Mouse (Mus musculus) midbrain, embryonic 15.5 days (tissue): ENCODE data around the gene Clstn3. TPM values are rescaled to one million over a fixed set of nuclear protein-coding genes. Genes with fewer than 3 reads are reported as not detected.
"Not testable (repeated sequence)": the region's sequence is repeated elsewhere in the genome, so short reads cannot be mapped to it uniquely, and the experiment has no call there.

Experiments used
- ATAC-seq: fragments of 200-750 bp; cut with Nextera tagmentation; replicated peaks from 2 replicates; pipeline ENCODE4 v1.8.0; 2017; ENCODE audit warnings: moderate TSS enrichment
- H3K27ac ChIP-seq: fragments of 300-500 bp; sonication (generic); 2 replicates; pipeline ENCODE4 v1.5.1; 2015; ENCODE audit warnings: mild to moderate bottlenecking, inconsistent platforms
- H3K27me3 ChIP-seq: fragments of 300-500 bp; sonication (generic); replicated peaks from 2 replicates; pipeline ENCODE4 v1.6.1; 2015; ENCODE audit warnings: inconsistent platforms
- H3K36me3 ChIP-seq: fragments of 300-500 bp; sonication (generic); replicated peaks from 2 replicates; pipeline ENCODE4 v1.6.1; 2015; ENCODE audit warnings: inconsistent platforms
- H3K4me1 ChIP-seq: fragments of 300-500 bp; sonication (generic); 2 replicates; pipeline ENCODE4 v1.6.1; 2015; ENCODE audit warnings: inconsistent platforms
- H3K4me2 ChIP-seq: fragments of 300-500 bp; sonication (generic); 2 replicates; pipeline ENCODE4 v1.6.1; 2015; ENCODE audit warnings: inconsistent platforms, mild to moderate bottlenecking, moderate library complexity
- H3K4me3 ChIP-seq: fragments of 300-500 bp; sonication (generic); 2 replicates; pipeline ENCODE4 v1.5.1; 2015; ENCODE audit warnings: mild to moderate bottlenecking, inconsistent platforms
- H3K9ac ChIP-seq: fragments of 300-500 bp; sonication (generic); 2 replicates; pipeline ENCODE4 v1.6.1; 2015; ENCODE audit warnings: mild to moderate bottlenecking, inconsistent platforms
- H3K9me3 ChIP-seq: fragments of 300-500 bp; sonication (generic); 2 replicates; pipeline ENCODE4 v1.6.1; 2016; ENCODE audit warnings: inconsistent platforms
- WGBS: fragments of 180-500 bp; shearing (Covaris S2); methylation state at CpG from one replicate; pipeline ENCODE4 v1.1.7; 2015; ENCODE audit warnings: mixed read lengths; 5-methylcytosine and 5-hydroxymethylcytosine counted together
- polyA plus RNA-seq: library from polyadenylated mRNA; unstranded; fragments of >200 nt; fragmentation: Nextera tagmentation; extraction: Ambion mirVana; gene quantifications from 2 replicates; pipeline ENCODE4 v1.2.1, GENCODE M21; 2015

Gene Clstn3
- polyA plus RNA-seq, 1 experiment from 2014 or later, result 153 TPM

- peak overlapping the region; percentile 73 for H3K4me3 ChIP-seq
- H3K36me3 ChIP-seq, result 0 out of 2 replicates have a peak, but pooled peaks cover 4% of the 10 kb centered on the region
- no peaks in the 10 kb centered on the region for H3K9me3 ChIP-seq
- peak; percentile 65 for ATAC-seq
- H3K4me1 ChIP-seq, result peaks cover 20% of the 10 kb centered on the region
- peak overlapping the region; percentile 76 for H3K27ac ChIP-seq
- H3K9ac ChIP-seq, result peak overlapping the region; percentile 47
- H3K4me2 ChIP-seq, result peak overlapping the region; percentile 56
- WGBS, result 6% methylated on average over 21 of the region's 21 CpGs
- H3K27me3 ChIP-seq, result no peaks in the 10 kb centered on the region
These were observed 49.1 kb downstream of the Clstn3 start for GRCm38 (mm10) chr6:124415347-124416088.

GRCm38 (mm10) chr6:124414927-124415325, 49.7 kb downstream of the Clstn3 start, which contains the start of gene Pex5:
Gene Pex5 (minus strand): TSS chr6:124415067.
- H3K27ac ChIP-seq, result peak within 1 kb of the TSS; percentile 76
- WGBS, result under 1% methylated on average over 36 of the region's 36 CpGs
- H3K4me2 ChIP-seq, result peak within 1 kb of the TSS; percentile 56
- no peaks in the 10 kb centered on the region for H3K27me3 ChIP-seq
- peak; percentile 98 for ATAC-seq
- H3K4me3 ChIP-seq, result peak within 1 kb of the TSS; percentile 73
- H3K4me1 ChIP-seq, result peaks cover 20% of the 10 kb centered on the region
- 0 out of 2 replicates have a peak, but pooled peaks cover 4% of the 10 kb centered on the region for H3K36me3 ChIP-seq
- peak within 1 kb of the TSS; percentile 71 for H3K9ac ChIP-seq
- H3K9me3 ChIP-seq, result no peaks in the 10 kb centered on the region

- ATAC-seq, result peak; percentile 75
- 0 out of 2 replicates have a peak, but pooled peaks cover 4% of the 10 kb centered on the region for H3K36me3 ChIP-seq
- no peaks in the 10 kb centered on the region for H3K9me3 ChIP-seq
- H3K4me2 ChIP-seq, result peak overlapping the region; percentile 56
- H3K4me3 ChIP-seq, result peak overlapping the region; percentile 73
- peak overlapping the region; percentile 71 for H3K9ac ChIP-seq
- 2% methylated on average over 45 of the region's 45 CpGs for WGBS
- H3K27ac ChIP-seq, result peak overlapping the region; percentile 76
- peaks cover 20% of the 10 kb centered on the region for H3K4me1 ChIP-seq
- no peaks in the 10 kb centered on the region for H3K27me3 ChIP-seq
These were observed 50.3 kb downstream of the Clstn3 start for GRCm38 (mm10) chr6:124414150-124414926.

GRCm38 (mm10) chr6:124413770-124414149, 50.8 kb downstream of the Clstn3 start:
- peak overlapping the region; percentile 73 for H3K4me3 ChIP-seq
- H3K27ac ChIP-seq, result peak overlapping the region; percentile 76; the same call in 1 of the 2 replicates
- H3K4me1 ChIP-seq, result peaks cover 20% of the 10 kb centered on the region
- 0 out of 2 replicates have a peak, but pooled peaks cover 4% of the 10 kb centered on the region for H3K36me3 ChIP-seq
- 64% methylated on average over 3 of the region's 3 CpGs for WGBS
- H3K9me3 ChIP-seq, result no peaks in the 10 kb centered on the region
- peak overlapping the region; percentile 56 for H3K4me2 ChIP-seq
- no peaks in the 10 kb centered on the region for H3K27me3 ChIP-seq
- peak overlapping the region; percentile 71 for H3K9ac ChIP-seq
- ATAC-seq, result no peak

GRCm38 (mm10) chr6:124408355-124408754, 56.2 kb downstream of the Clstn3 start:
- WGBS, result 93% methylated on average over 5 of the region's 5 CpGs
- Histone ChIP-seq H3K4me2 (no peak overlapping the region), H3K4me3 (no peak overlapping the region), H3K27me3 (no peaks in the 10 kb centered on the region), H3K4me1 (peaks cover 8% of the 10 kb centered on the region), H3K27ac (no peak overlapping the region), H3K9me3 (no peaks in the 10 kb centered on the region), H3K36me3 (peaks cover 33% of the 10 kb centered on the region), H3K9ac (no peak overlapping the region)
- ATAC-seq, result no peak

- no peaks in the 10 kb centered on the region for H3K27me3 ChIP-seq
- peaks cover 45% of the 10 kb centered on the region for H3K36me3 ChIP-seq
- H3K4me2 ChIP-seq, result no peak overlapping the region
- ATAC-seq, result peak; percentile 43; the same call in 1 of the 2 replicates
- no peaks in the 10 kb centered on the region for H3K9me3 ChIP-seq
- no peak overlapping the region for H3K9ac ChIP-seq
- no peaks in the 10 kb centered on the region for H3K4me1 ChIP-seq
- no peak overlapping the region for H3K4me3 ChIP-seq
- H3K27ac ChIP-seq, result no peak overlapping the region
These were observed 57.4 kb downstream of the Clstn3 start for GRCm38 (mm10) chr6:124407180-124407579.

- no peaks in the 10 kb centered on the region for H3K4me1 ChIP-seq
- H3K9me3 ChIP-seq, result no peaks in the 10 kb centered on the region
- H3K27me3 ChIP-seq, result no peaks in the 10 kb centered on the region
- WGBS, result 97% methylated on average over 10 of the region's 10 CpGs
- H3K36me3 ChIP-seq, result peaks cover 46% of the 10 kb centered on the region
- H3K4me2 ChIP-seq, result no peak overlapping the region
- no peak for ATAC-seq
- H3K4me3 ChIP-seq, result no peak overlapping the region
- no peak overlapping the region for H3K27ac ChIP-seq
- H3K9ac ChIP-seq, result no peak overlapping the region
These were observed 58.3 kb downstream of the Clstn3 start for GRCm38 (mm10) chr6:124406326-124406725.

GRCm38 (mm10) chr6:124399738-124400137, 64.9 kb downstream of the Clstn3 start:
- Histone ChIP-seq H3K9me3 (no peaks in the 10 kb centered on the region), H3K4me1 (no peaks in the 10 kb centered on the region), H3K27ac (no peak overlapping the region), H3K4me2 (no peak overlapping the region), H3K4me3 (no peak overlapping the region), H3K27me3 (no peaks in the 10 kb centered on the region), H3K9ac (no peak overlapping the region), H3K36me3 (peaks cover 77% of the 10 kb centered on the region)
- ATAC-seq, result no peak
- WGBS, result 97% methylated on average over 6 of the region's 6 CpGs

GRCm38 (mm10) chr6:124394991-124395390, 69.6 kb downstream of the Clstn3 start:
- 97% methylated on average over 3 of the region's 3 CpGs for WGBS
- not testable (repeated sequence) for H3K4me2 ChIP-seq, H3K4me3 ChIP-seq, H3K27ac ChIP-seq, H3K9ac ChIP-seq, H3K4me1 ChIP-seq, ATAC-seq, H3K27me3 ChIP-seq, H3K9me3 ChIP-seq
- H3K36me3 ChIP-seq, result peaks cover 37% of the 10 kb centered on the region

Other genes with a start within 250 kb of the Clstn3 start
- gene Vmn2r27, start 232.9 kb downstream of the Clstn3 start, polyA plus RNA-seq, result not detected in 2 replicates
- gene Cd163, start 160.1 kb downstream of the Clstn3 start, polyA plus RNA-seq, result 0.88 and 0.95 TPM in 2 replicates
- 77.3 and 83.5 TPM in 2 replicates for gene Pex5, start 49.7 kb downstream of the Clstn3 start, polyA plus RNA-seq
- gene C1rl, start 28.3 kb upstream of the Clstn3 start, polyA plus RNA-seq, result 0.23 and 0.30 TPM in 2 replicates
- gene C1ra, start 47.6 kb upstream of the Clstn3 start, polyA plus RNA-seq, result 0.27 and 0.28 TPM in 2 replicates
- gene C1s1, start 77.6 kb upstream of the Clstn3 start, polyA plus RNA-seq, result 0.92 and 1.1 TPM in 2 replicates
- not detected in 2 replicates for gene C1rb, start 105.5 kb upstream of the Clstn3 start, polyA plus RNA-seq
- 0.13 TPM in 1 of 2 replicates, not detected in the other for gene C1s2, start 171.3 kb upstream of the Clstn3 start, polyA plus RNA-seq
- 45.6 and 51.9 TPM in 2 replicates for gene Lpcat3, start 198.2 kb upstream of the Clstn3 start, polyA plus RNA-seq
- 107 and 109 TPM in 2 replicates for gene Emg1, start 247.4 kb upstream of the Clstn3 start, polyA plus RNA-seq
- gene Phb2, start 247.5 kb upstream of the Clstn3 start, polyA plus RNA-seq, result 254 and 256 TPM in 2 replicates